Mouse (Mus musculus): ENCODE measurements around the gene Rhot1.
A peak's percentile ranks its signal among the peaks of the same experiment; 100 is the strongest.

GRCm38 (mm10) chr11:80312049-80312448 is 103.2 kb downstream of the Rhot1 start:
- no peak for TF ChIP-seq USF1 (IDR thresholded peaks at IDR 0.05; ENCODE audit: low read depth)
- peak in 1 of 3 experiments; percentile 28 for TF ChIP-seq MYOG (IDR thresholded peaks at IDR 0.05; ENCODE audit: control insufficient read depth in 1 of 3, insufficient read depth in 1 of 3, insufficient read length in 2 of 3, low read depth in 2 of 3)
- no peak for TF ChIP-seq POLR2A (IDR thresholded peaks at IDR 0.05; ENCODE audit: insufficient read length, low read depth)
- no peak for TF ChIP-seq POLR2AphosphoS2 (IDR thresholded peaks at IDR 0.05; ENCODE audit: insufficient read length, low read depth)
- no peak for TF ChIP-seq CEBPB (IDR thresholded peaks at IDR 0.05; ENCODE audit: insufficient read depth, poor library complexity, severe bottlenecking)
- TF ChIP-seq MYOD1 (IDR thresholded peaks at IDR 0.05; ENCODE audit: control insufficient read depth in 1 of 3, insufficient read length in 2 of 3, low read depth in 2 of 3) = no peak
- TF ChIP-seq MAX (IDR thresholded peaks at IDR 0.05; ENCODE audit: low read depth) = no peak
- TF ChIP-seq TCF3 (IDR thresholded peaks at IDR 0.05; ENCODE audit: insufficient read length, low read depth) = no peak
- no peak for TF ChIP-seq E2F4 (IDR thresholded peaks at IDR 0.05; ENCODE audit: insufficient read depth)
- TF ChIP-seq REST (IDR thresholded peaks at IDR 0.05; ENCODE audit: insufficient read depth, insufficient read length) = no peak
- TF ChIP-seq SRF (IDR thresholded peaks at IDR 0.05; ENCODE audit: control insufficient read depth, insufficient read length, low read depth) = no peak
- TF ChIP-seq TCF12 (IDR thresholded peaks at IDR 0.05; ENCODE audit: insufficient read depth, poor library complexity, severe bottlenecking) = no peak

All from myocyte (in vitro differentiated cells).